Mouse (Mus musculus): ENCODE measurements around the gene Proser3. TPM values are rescaled to one million over a fixed set of nuclear protein-coding genes. Genes with fewer than 3 reads are reported as not detected.
A peak's percentile ranks its signal among the peaks of the same experiment; 100 is the strongest.

The Proser3 gene
- polyA plus RNA-seq, 1 experiment from 2014 or later = 13.5 TPM

DNA sequence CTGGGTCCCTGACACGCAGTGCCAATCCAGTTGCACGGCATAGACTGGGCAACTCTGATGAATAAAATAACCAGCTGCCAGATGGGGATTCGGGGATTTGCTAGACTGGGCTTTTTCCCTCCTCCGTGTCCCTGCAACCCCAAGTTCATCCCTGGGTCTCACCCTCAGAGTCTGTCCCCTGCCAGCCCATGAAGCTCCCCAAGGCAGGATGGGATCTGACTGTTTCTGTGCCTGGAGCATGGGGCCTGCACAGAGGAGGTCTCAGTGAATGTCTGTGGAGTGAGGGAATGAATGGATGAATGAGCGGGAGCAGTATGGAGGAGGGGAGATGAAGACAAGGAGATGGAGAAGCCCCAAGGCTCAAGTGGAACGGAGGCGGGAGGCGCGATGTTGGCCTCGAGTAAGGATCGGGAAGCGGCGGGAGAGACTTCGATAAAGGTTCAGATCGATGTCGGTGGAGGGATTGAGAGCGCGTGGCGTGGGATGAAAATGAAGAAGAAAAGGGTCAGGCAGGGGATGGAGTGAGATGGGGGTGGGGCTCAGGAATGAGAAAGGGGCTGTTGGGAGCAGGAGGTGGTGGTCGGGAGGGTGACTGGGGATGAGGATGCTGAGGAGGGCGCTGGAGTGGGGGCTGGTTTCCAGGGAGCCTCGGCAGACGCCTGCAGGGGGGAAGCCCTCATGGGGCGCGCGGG lies 18.0 kb downstream of the Proser3 start:
- Histone ChIP-seq H3K4me1 (replicated peaks; ENCODE audit: control insufficient read depth, insufficient read depth, low read length) (peaks cover 35% of the 10 kb centered on the region), H3K9ac (replicated peaks; ENCODE audit: low read depth, low read length) (peak overlapping the region; percentile 90), H3K4me3 (replicated peaks; ENCODE audit: low read length) (peak overlapping the region; percentile 84), H3K9me3 (ENCODE audit: control insufficient read depth, low read length) (no peaks in the 10 kb centered on the region), H3K4me2 (ENCODE audit: low read length) (peak overlapping the region; percentile 77), H3K36me3 (ENCODE audit: control insufficient read depth, insufficient read depth) (peaks cover 19% of the 10 kb centered on the region), H3K27ac (ENCODE audit: low read length) (peak overlapping the region; percentile 93), H3K27me3 (replicated peaks; ENCODE audit: control insufficient read depth, insufficient read depth, low read length) (no peaks in the 10 kb centered on the region)
- 1% methylated on average over 26 of the region's 26 CpGs for WGBS
- ATAC-seq = peak; percentile 55

DNA sequence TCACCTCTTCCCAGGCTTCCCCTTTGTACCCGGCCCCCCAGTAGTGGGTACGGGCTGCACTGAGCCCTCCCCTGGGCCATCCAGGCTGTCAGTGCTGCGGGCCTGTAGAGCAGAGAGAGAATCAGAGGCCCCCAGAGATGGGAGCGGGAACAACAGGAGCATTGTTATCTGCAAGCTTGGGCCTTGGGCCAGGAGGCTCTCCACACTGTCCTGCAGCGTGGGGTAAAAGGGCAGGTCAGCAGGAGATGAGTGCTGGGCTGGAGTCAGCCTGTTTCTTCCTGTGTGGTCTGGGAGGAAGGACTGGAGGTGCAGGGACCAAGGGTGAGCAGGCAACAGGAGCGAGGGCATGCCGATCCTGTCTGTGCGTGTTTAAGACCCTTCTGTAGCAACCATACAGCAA lies 19.2 kb downstream of the Proser3 start:
- H3K9me3 ChIP-seq (ENCODE audit: control insufficient read depth, low read length) = no peaks in the 10 kb centered on the region
- H3K4me3 ChIP-seq (replicated peaks; ENCODE audit: low read length) = peak overlapping the region; percentile 84
- no peaks in the 10 kb centered on the region for H3K27me3 ChIP-seq (replicated peaks; ENCODE audit: control insufficient read depth, insufficient read depth, low read length)
- H3K9ac ChIP-seq (replicated peaks; ENCODE audit: low read depth, low read length) = peak overlapping the region; percentile 90
- H3K36me3 ChIP-seq (ENCODE audit: control insufficient read depth, insufficient read depth) = peaks cover 26% of the 10 kb centered on the region
- peaks cover 35% of the 10 kb centered on the region for H3K4me1 ChIP-seq (replicated peaks; ENCODE audit: control insufficient read depth, insufficient read depth, low read length)
- ATAC-seq = no peak
- WGBS = 8% methylated on average over 8 of the region's 8 CpGs
- no peak overlapping the region for H3K27ac ChIP-seq (ENCODE audit: low read length)
- peak overlapping the region; percentile 77 for H3K4me2 ChIP-seq (ENCODE audit: low read length)

DNA sequence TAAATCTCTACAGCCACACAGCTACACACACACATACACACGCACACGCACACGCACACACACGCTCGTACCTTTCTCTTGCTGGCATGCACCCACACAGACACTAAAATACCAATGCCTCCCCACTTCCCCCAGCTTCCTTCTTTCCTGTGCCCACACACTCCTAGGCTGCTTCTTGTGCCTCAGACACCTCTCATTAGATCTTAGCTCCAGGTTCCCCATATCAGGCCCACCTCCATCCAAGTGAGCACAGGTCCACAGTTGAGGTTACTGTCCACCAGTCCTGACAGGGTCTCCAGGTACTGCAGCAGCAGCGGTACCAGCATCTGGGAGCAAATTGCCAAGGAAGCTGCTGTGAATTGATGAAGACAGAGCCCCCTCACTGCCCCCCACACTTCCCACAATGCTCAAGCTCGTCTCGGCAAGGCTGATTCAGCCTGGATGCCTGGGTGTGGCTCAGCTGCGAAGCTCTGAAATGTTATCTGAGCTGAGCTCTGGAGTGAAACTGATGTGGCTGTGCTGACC lies 20.7 kb downstream of the Proser3 start:
- no peak overlapping the region for H3K4me2 ChIP-seq (ENCODE audit: low read length)
- no peak overlapping the region for H3K4me3 ChIP-seq (replicated peaks; ENCODE audit: low read length)
- H3K27me3 ChIP-seq (replicated peaks; ENCODE audit: control insufficient read depth, insufficient read depth, low read length) = no peaks in the 10 kb centered on the region
- no peak overlapping the region for H3K27ac ChIP-seq (ENCODE audit: low read length)
- peaks cover 37% of the 10 kb centered on the region for H3K36me3 ChIP-seq (ENCODE audit: control insufficient read depth, insufficient read depth)
- ATAC-seq = no peak
- H3K4me1 ChIP-seq (replicated peaks; ENCODE audit: control insufficient read depth, insufficient read depth, low read length) = peaks cover 35% of the 10 kb centered on the region
- WGBS = 80% methylated on average over 9 of the region's 9 CpGs
- H3K9me3 ChIP-seq (ENCODE audit: control insufficient read depth, low read length) = no peaks in the 10 kb centered on the region
- H3K9ac ChIP-seq (replicated peaks; ENCODE audit: low read depth, low read length) = no peak overlapping the region

DNA sequence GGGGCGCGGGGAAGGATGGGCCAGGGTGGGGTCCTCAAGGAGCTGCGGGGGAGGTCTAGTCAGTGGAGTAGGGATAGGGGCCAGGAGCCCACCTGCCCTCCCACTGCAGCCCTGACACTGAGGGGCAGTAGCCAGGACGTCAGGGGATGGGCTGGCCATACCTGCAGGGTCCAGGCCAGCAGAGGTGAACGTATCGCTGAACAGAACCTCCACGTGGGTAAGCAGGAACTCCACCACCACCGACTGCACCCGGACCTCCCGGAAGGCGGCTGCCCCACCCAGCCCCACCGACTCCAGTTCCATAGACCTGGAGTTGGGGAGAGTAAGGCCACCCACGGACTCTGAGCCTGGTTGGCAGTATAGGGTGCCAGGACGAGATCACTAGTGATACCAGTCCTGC lies 25.1 kb downstream of the Proser3 start:
- peaks cover 8% of the 10 kb centered on the region for H3K4me1 ChIP-seq (replicated peaks; ENCODE audit: control insufficient read depth, insufficient read depth, low read length)
- no peaks in the 10 kb centered on the region for H3K27me3 ChIP-seq (replicated peaks; ENCODE audit: control insufficient read depth, insufficient read depth, low read length)
- WGBS = 82% methylated on average over 14 of the region's 14 CpGs
- no peak overlapping the region for H3K9ac ChIP-seq (replicated peaks; ENCODE audit: low read depth, low read length)
- no peaks in the 10 kb centered on the region for H3K9me3 ChIP-seq (ENCODE audit: control insufficient read depth, low read length)
- no peak overlapping the region for H3K27ac ChIP-seq (ENCODE audit: low read length)
- H3K36me3 ChIP-seq (ENCODE audit: control insufficient read depth, insufficient read depth) = peaks cover 55% of the 10 kb centered on the region
- ATAC-seq = no peak
- no peak overlapping the region for H3K4me2 ChIP-seq (ENCODE audit: low read length)
- no peak overlapping the region for H3K4me3 ChIP-seq (replicated peaks; ENCODE audit: low read length)

DNA sequence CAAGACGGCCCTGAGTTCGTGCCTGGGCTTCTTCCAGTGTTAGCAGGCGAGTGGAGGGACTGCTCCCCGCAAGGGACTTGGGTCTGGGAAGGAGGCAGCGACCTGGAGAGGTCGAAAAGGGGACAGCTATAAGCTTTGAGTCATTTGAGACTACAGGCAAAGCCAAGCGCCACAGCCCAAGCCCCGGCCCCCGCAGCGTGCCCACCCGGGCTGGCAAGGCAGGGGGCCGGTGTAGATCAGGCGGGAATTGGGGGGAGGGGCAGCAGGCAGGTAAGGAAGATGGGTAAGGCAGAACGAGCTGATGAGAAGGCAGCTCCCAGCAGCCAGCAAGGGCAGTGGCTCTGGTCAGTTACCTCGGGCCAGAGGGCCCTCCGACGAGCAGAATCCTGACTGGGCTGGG lies 25.7 kb downstream of the Proser3 start:
- no peaks in the 10 kb centered on the region for H3K27me3 ChIP-seq (replicated peaks; ENCODE audit: control insufficient read depth, insufficient read depth, low read length)
- H3K27ac ChIP-seq (ENCODE audit: low read length) = no peak overlapping the region
- no peaks in the 10 kb centered on the region for H3K9me3 ChIP-seq (ENCODE audit: control insufficient read depth, low read length)
- no peak for ATAC-seq
- peaks cover 2% of the 10 kb centered on the region; the same call in 1 of the 2 replicates for H3K4me1 ChIP-seq (replicated peaks; ENCODE audit: control insufficient read depth, insufficient read depth, low read length)
- WGBS = 33% methylated on average over 17 of the region's 17 CpGs
- H3K4me3 ChIP-seq (replicated peaks; ENCODE audit: low read length) = no peak overlapping the region
- no peak overlapping the region for H3K4me2 ChIP-seq (ENCODE audit: low read length)
- peaks cover 52% of the 10 kb centered on the region for H3K36me3 ChIP-seq (ENCODE audit: control insufficient read depth, insufficient read depth)
- H3K9ac ChIP-seq (replicated peaks; ENCODE audit: low read depth, low read length) = peak overlapping the region; percentile 27; the same call in 1 of the 2 replicates

DNA sequence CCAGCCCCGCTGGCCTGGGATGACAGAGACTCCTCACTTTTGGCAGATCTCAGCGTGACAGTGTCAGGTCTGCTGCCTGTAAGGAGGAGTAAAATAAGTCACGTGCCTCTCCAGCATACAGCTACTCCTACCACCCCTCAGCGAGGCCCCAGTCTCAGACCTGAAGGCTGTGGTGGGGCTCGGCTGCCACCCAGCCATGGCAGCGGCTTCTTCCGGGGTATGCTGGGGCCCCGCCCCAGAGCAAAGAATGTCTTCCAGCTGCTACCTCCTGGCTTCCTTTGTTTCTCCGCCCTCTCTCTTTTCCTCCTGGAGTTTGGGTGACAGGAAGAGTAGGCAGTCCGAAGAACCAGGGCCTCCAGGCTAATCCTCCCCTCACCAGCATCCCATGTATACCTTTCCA lies 26.1 kb downstream of the Proser3 start:
- WGBS = 41% methylated on average over 10 of the region's 10 CpGs
- Histone ChIP-seq H3K9ac (replicated peaks; ENCODE audit: low read depth, low read length) (peak overlapping the region; percentile 27; the same call in 1 of the 2 replicates), H3K27me3 (replicated peaks; ENCODE audit: control insufficient read depth, insufficient read depth, low read length) (no peaks in the 10 kb centered on the region), H3K27ac (ENCODE audit: low read length) (no peak overlapping the region), H3K36me3 (ENCODE audit: control insufficient read depth, insufficient read depth) (peaks cover 52% of the 10 kb centered on the region), H3K4me2 (ENCODE audit: low read length) (no peak overlapping the region), H3K4me1 (replicated peaks; ENCODE audit: control insufficient read depth, insufficient read depth, low read length) (no peaks in the 10 kb centered on the region), H3K9me3 (ENCODE audit: control insufficient read depth, low read length) (no peaks in the 10 kb centered on the region), H3K4me3 (replicated peaks; ENCODE audit: low read length) (no peak overlapping the region)
- ATAC-seq = no peak

DNA sequence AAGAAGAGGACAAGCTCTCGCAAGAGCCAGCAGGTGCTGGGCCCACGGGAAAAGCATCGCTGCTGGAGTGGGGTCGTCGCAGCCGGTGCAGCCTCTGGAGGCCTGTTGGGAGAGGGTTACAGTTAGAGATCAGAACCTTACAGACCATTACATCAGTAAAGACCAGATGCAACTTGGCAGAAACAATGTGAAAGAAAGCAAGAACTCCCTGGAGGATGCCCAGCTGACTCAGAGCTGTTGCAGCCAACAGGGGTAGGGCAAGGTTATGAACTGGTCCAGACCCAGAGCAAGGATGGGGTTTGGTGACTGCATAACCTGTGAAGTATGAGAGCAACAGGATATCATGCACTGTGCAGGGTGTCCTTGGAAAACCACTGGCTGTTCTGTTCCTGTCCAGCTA lies 27.6 kb downstream of the Proser3 start:
- no peak for ATAC-seq
- H3K36me3 ChIP-seq (ENCODE audit: control insufficient read depth, insufficient read depth) = peaks cover 45% of the 10 kb centered on the region

DNA sequence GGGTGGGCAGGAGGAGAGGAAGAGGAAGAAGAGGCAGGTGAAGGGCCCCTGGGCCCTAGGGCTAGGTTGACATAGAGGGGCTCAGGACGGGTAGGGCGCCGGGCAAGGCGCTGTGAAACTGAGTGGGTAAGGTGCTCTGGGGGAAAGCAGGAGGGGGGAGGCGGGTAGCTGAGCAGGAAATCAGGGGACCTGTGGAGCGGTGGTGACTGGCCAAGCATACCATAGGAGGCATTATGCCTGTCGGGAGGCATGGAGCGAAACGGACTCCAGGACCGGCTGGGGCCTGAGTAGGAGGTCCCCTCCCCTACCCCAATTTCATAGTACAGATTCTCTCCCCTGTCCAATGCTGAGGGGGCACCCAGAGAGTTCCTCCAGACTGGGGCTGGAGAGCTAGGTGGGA lies 29.2 kb downstream of the Proser3 start:
- H3K27ac ChIP-seq (ENCODE audit: low read length) = no peak overlapping the region
- 78% methylated on average over 10 of the region's 10 CpGs for WGBS
- H3K4me2 ChIP-seq (ENCODE audit: low read length) = no peak overlapping the region
- H3K4me3 ChIP-seq (replicated peaks; ENCODE audit: low read length) = no peak overlapping the region
- no peak overlapping the region for H3K9ac ChIP-seq (replicated peaks; ENCODE audit: low read depth, low read length)
- peaks cover 32% of the 10 kb centered on the region for H3K36me3 ChIP-seq (ENCODE audit: control insufficient read depth, insufficient read depth)
- H3K9me3 ChIP-seq (ENCODE audit: control insufficient read depth, low read length) = no peaks in the 10 kb centered on the region
- no peak for ATAC-seq
- no peaks in the 10 kb centered on the region for H3K27me3 ChIP-seq (replicated peaks; ENCODE audit: control insufficient read depth, insufficient read depth, low read length)
- peaks cover 7% of the 10 kb centered on the region for H3K4me1 ChIP-seq (replicated peaks; ENCODE audit: control insufficient read depth, insufficient read depth, low read length)

More for the DNA sequence above, 27.6 kb downstream of the Proser3 start:
- 85% methylated on average over 6 of the region's 6 CpGs for WGBS
- H3K4me3 ChIP-seq (replicated peaks; ENCODE audit: low read length) = no peak overlapping the region
- no peak overlapping the region for H3K4me2 ChIP-seq (ENCODE audit: low read length)
- H3K9ac ChIP-seq (replicated peaks; ENCODE audit: low read depth, low read length) = no peak overlapping the region
- no peaks in the 10 kb centered on the region for H3K27me3 ChIP-seq (replicated peaks; ENCODE audit: control insufficient read depth, insufficient read depth, low read length)
- peaks cover 7% of the 10 kb centered on the region for H3K4me1 ChIP-seq (replicated peaks; ENCODE audit: control insufficient read depth, insufficient read depth, low read length)
- no peaks in the 10 kb centered on the region for H3K9me3 ChIP-seq (ENCODE audit: control insufficient read depth, low read length)
- no peak overlapping the region for H3K27ac ChIP-seq (ENCODE audit: low read length)

DNA sequence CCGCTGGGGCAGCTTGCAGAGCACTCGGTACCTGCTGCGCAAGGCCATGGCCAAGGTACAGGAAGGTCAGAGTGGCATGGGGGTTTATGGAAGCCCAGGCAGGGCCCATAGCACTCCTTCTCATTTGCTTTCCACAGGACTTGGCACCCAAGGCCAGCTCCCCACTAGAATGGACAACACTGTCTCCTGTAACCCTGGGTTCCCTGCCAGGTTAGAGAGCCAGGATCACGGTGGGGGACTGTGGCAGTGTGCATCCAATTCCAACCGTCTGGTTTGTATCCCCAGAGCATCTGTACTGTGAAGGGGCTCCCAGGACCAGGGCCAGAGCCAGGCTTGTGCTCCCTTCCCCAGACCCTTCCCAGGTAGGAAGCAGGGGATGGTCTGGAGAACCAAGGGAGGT lies 31.2 kb downstream of the Proser3 start:
- 67% methylated on average over 5 of the region's 5 CpGs for WGBS
- H3K4me2 ChIP-seq (ENCODE audit: low read length) = no peak overlapping the region
- H3K4me1 ChIP-seq (replicated peaks; ENCODE audit: control insufficient read depth, insufficient read depth, low read length) = peaks cover 7% of the 10 kb centered on the region
- peak; percentile 11; the same call in 1 of the 2 replicates for ATAC-seq
- peaks cover 16% of the 10 kb centered on the region for H3K36me3 ChIP-seq (ENCODE audit: control insufficient read depth, insufficient read depth)
- no peaks in the 10 kb centered on the region for H3K27me3 ChIP-seq (replicated peaks; ENCODE audit: control insufficient read depth, insufficient read depth, low read length)
- H3K9ac ChIP-seq (replicated peaks; ENCODE audit: low read depth, low read length) = no peak overlapping the region
- no peak overlapping the region for H3K27ac ChIP-seq (ENCODE audit: low read length)
- H3K9me3 ChIP-seq (ENCODE audit: control insufficient read depth, low read length) = no peaks in the 10 kb centered on the region
- H3K4me3 ChIP-seq (replicated peaks; ENCODE audit: low read length) = no peak overlapping the region
